Mouse (Mus musculus): ENCODE measurements around the gene Hspbap1.

The Hspbap1 gene

DNA sequence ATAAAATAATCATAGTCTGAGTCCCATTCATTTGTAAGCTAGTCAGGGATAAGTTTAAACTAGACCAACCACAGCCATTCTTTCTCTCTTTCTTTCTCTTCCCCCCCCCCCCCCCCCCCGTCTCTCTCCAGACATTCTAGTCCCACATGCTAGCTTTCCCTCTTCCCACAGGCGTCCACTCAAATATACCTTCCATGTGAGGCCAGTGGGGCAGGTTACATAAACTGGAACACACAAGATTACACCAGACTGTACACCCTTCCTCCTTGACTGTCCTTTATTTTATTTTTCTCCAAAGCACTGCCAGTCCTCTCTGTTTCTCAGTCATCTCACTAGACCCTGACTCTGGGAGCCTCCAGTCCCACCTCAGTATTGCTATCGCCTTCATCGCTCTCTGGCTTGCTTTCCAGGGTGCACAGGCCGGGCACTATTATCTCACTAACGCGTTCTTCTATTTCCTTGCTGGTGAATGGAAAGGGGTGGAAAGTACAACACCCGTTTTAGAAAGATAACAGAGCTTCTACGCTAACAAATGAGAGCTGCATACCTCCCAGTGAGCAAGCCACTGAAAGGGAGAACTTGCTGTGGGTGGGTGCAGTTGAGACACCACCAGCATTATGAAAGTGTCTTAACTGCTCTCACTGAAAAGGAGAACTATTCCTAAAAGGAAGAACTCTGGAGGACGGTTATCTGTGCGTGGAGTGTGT, 6.4 kb upstream of the Hspbap1 start:
- no peak for DNase-seq (ENCODE audit: low read depth, low spot score)

DNA sequence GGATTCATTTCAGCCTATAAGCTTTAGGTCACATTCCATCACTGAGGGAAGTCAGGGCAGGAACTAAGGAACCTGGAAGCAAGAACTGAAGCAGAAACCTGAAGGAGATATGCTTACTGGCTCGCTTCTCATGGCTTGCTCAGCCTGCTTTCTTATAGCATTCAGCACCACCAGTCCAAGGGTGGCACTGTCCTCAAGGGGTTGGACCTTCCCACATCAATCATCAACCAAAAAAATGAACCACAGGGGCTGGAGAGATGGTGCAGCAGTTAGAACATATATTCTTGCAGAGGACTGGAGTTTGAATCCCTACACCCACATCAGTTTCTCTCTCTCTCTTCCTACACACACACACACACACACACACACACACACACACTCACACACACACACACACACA, 5.2 kb upstream of the Hspbap1 start:
- DNase-seq (ENCODE audit: low read depth, low spot score) = no peak

- DNase-seq (ENCODE audit: low read depth, low spot score) = no peak
Measured at GRCm38 (mm10) chr16:35765449-35765848, 4.7 kb upstream of the Hspbap1 start.

GRCm38 (mm10) chr16:35766366-35766765, 3.8 kb upstream of the Hspbap1 start:
- DNase-seq (ENCODE audit: low read depth, low spot score) = no peak

DNA sequence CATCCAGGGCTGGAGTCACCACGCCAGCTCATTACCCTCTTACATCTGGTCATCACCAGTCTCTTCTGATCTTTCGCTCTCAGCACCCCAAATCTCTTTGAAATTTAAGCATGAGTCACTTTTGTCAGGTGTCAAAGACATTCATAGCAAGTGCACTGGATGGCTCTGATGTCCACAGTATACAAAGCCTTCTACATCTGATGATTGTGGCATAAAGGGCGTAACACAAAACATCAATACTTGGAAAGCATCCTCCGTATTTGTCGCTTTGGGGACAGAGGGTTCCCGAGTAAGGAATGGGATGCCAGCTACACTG, 1.7 kb upstream of the Hspbap1 start:
- DNase-seq (ENCODE audit: low read depth, low spot score) = no peak

- peak; percentile 59 for DNase-seq (ENCODE audit: low read depth, low spot score)
Measured at GRCm38 (mm10) chr16:35768785-35769642, 1.2 kb upstream of the Hspbap1 start, which contains the start of gene Dirc2. Dirc2 (minus strand) TSS chr16:35769356.

GRCm38 (mm10) chr16:35771141-35771540, 966 bp downstream of the Hspbap1 start:
- DNase-seq (ENCODE audit: low read depth, low spot score) = no peak

- DNase-seq (ENCODE audit: low read depth, low spot score) = no peak
Measured at GRCm38 (mm10) chr16:35771606-35772005, 1.4 kb downstream of the Hspbap1 start.

- DNase-seq (ENCODE audit: low read depth, low spot score) = no peak
Measured at GRCm38 (mm10) chr16:35772598-35772997, 2.4 kb downstream of the Hspbap1 start.

- DNase-seq (ENCODE audit: low read depth, low spot score) = no peak
Measured at GRCm38 (mm10) chr16:35775835-35776234, 5.7 kb downstream of the Hspbap1 start.

- DNase-seq (ENCODE audit: low read depth, low spot score) = no peak
Measured at GRCm38 (mm10) chr16:35776737-35777136, 6.6 kb downstream of the Hspbap1 start.

DNA sequence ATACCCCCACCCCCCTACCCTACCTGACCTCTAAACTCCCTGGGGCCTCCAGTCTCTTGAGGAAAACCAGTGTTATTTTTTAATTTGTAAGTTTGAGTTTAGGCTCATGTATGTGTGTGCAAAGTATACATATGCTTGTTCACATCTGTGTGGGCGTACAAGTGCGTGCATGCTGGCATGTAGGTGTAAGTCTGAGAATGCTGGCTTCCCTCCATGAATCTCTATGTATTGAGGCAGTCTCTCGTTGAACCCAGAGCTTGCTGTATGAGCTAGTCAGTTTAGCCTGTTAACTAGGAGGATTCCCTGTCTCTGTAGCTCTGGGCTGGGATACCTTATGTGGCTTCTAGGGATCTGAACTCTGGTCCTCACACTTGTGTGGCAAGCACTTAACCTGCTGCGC, 7.6 kb downstream of the Hspbap1 start:
- DNase-seq (ENCODE audit: low read depth, low spot score) = no peak

- DNase-seq (ENCODE audit: low read depth, low spot score) = no peak
Measured at GRCm38 (mm10) chr16:35779681-35780080, 9.5 kb downstream of the Hspbap1 start.

DNA sequence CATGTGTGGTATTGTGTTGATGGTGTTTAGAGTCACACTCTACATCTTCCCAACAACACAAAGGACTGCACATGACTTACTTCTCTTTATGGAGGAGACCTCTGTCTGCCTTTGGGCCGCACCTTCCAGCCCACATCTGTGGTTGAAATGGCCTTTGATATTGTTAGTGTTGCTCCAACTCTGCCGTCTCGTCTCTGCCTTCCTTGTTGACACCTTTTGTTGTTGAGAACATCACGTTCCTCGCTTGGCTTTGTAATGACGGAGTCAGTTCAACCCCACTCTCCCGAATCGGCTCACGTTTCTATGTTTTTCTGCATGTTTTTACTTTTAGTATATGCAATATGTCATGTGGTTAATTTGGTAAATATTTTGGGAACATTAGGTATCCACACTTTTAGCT, 10.9 kb downstream of the Hspbap1 start:
- DNase-seq (ENCODE audit: low read depth, low spot score) = no peak

DNA sequence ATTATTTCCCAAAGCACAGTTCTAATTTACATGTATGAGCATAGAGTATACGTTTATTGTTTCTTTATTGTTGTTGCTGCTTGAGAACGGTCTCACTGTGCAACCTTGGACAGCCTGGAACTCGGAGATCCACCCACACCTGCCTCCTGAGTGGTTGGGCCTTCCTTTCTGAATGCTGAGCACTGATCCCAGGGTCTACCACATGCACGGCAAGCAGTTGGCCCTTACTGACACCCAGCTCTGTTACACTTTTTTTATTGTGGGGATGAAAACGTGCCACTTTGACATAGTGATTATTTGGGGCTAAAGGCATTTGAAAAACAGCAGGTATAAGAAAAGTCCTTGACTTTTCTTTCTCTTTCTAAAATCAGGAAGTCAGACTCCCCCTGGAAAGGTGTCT, 11.5 kb downstream of the Hspbap1 start:
- no peak for DNase-seq (ENCODE audit: low read depth, low spot score)

- no peak for DNase-seq (ENCODE audit: low read depth, low spot score)
Measured at GRCm38 (mm10) chr16:35782451-35783206, 12.5 kb downstream of the Hspbap1 start.

DNA sequence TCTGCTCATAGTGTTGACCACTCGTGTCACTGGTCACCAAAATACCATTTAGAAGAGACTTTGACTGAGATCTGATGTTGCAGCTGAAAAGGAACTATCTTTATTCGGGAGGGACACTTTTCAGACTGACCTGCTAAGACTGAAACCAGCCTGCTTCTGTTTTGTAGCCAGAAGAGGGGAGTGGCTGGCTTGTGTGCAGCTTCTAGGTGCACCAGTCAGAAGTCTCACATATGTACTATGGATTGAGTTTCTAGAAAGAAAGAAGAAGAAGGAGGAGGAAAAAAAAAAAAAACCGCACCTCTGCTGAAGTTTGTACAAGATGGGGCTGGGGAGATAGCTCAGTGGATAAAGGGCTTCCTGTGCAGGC, 13.0 kb downstream of the Hspbap1 start:
- DNase-seq (ENCODE audit: low read depth, low spot score) = no peak

DNA sequence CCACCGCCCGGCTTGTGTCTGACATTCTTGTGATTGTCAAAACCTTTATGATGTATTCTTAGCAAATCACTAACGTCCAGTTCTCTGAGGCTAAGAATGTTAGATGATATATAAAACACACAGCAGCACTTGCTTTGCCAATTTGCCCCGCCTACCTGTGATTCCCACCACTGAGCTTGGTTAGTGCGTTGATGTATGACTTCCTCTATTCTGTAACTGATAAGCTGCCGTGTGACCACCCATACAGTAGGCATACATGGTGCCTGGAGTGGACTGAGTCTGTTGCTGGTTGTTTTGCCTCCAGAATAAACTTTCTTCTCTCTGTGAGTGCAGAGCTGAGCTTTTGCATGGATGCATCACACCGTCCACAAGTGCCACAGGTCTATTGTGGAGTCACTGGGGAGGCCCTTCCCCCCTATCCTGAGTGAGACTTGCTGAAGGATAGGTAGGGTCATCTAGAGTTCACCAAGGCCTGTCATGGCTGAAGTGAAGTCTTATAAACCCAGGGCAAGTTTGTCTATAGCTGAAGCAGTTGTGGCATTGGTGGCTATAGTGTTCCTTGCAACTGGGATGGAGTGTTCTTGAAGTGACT, 14.1 kb downstream of the Hspbap1 start:
- DNase-seq (ENCODE audit: low read depth, low spot score) = no peak

DNA sequence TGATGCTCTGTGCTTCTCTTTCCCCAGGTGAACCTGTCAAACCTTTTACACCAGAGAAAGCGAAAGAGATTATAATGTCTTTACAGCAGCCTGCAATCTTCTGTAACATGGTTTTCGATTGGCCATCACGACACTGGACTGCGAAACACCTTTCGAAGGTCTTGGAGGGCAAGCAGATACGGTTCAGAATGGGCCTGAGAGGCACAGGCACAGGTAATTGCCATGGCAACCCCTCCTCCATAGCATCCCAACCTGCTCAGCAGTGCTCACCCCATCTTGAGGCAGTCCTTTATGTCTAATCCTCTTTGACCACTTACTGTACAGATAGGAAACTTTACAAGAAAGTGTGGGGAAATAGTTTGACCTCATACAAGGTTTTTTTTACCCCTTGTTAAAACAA, 17.0 kb downstream of the Hspbap1 start:
- DNase-seq (ENCODE audit: low read depth, low spot score) = no peak

DNA sequence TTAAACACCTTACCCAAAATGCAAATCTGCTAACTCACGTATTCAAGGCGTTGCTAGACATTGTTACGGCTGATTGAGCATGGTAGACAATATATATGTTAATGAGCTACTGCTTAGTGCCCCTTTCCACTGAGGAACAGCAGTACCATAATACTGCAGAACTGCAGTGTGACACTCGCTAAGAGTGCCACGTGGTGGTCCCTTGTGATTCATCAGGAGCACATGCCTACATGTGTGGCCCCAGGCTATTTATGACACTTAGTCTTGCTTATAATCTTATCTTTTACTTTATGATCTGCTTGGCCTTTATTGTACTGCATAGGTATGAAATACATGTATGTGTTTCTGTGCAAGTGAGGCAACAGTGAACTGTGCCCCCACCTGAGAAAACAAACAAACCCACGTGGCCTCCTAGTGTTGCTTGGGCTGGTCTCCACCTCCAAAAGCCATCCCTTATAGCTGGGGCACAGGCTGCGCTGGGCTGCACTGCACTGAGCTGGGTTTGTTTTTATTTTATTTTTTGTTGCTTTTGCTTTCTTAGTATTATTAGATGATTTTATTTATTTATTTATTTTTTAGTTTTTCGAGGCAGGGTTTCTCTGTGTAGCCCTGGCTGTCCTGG, 17.5 kb downstream of the Hspbap1 start:
- no peak for DNase-seq (ENCODE audit: low read depth, low spot score)

GRCm38 (mm10) chr16:35788330-35788729, 18.2 kb downstream of the Hspbap1 start:
- DNase-seq (ENCODE audit: low read depth, low spot score) = no peak

Data from retina, postnatal 7 days (tissue).